In genomic region chr3:66262319-66262718, GRCm38 (mm10) we compare ENCODE assay signal across 8 mouse cellular contexts. TPM values are rescaled to one million over a fixed set of nuclear protein-coding genes. Genes with fewer than 3 reads are reported as not detected.
DNase-seq lines count a peak whose midpoint lies in the region; ATAC-seq and TF ChIP-seq lines count a peak whose summit lies in the region.
"Had no signal": no experiment of that assay in that cellular context is flagged by ENCODE, and none has a peak within 500 bp of the region (broad histone marks: within the 10 kb centered on the region; RNA-seq: fewer than 3 reads in every experiment).

No protein-coding gene starts in this region.

- no peaks in the 10 kb centered on the region for H3K9me3 ChIP-seq in lung, embryonic 16.5 days (ENCODE audit: control insufficient read depth, low read length)

- no peaks in the 10 kb centered on the region for H3K4me1 ChIP-seq in lung, embryonic 16.5 days (replicated peaks; ENCODE audit: control insufficient read depth, insufficient read depth, low read length)

- no peak for DNase-seq in layer of hippocampus, adult 2 months (ENCODE audit: low spot score in 2 of 2)
- no peak for DNase-seq in layer of hippocampus, adult 11-12 months (ENCODE audit: low spot score)
- peak; percentile 3 for DNase-seq in ZHBTc4 (ENCODE audit: low read depth, low spot score)
- peak; percentile 64 for DNase-seq in embryo, embryonic 11 days
- no peak for DNase-seq in spleen, adult 18-20 months
- DNase-seq in frontal cortex, postnatal 10 days (ENCODE audit: low spot score in 2 of 2): no peak

- no peaks in the 10 kb centered on the region for H3K36me3 ChIP-seq in lung, embryonic 16.5 days (ENCODE audit: control insufficient read depth, insufficient read depth, low read length)

- ATAC-seq in lung, embryonic 16.5 days (ENCODE audit: low read depth): peak; percentile 28; the same call in 1 of the 2 replicates

- H3K9ac ChIP-seq in lung, embryonic 16.5 days (ENCODE audit: low read length): no peak overlapping the region

- peak; percentile 47 for TF ChIP-seq CTCF in layer of hippocampus, adult 2 months (conservative IDR thresholded peaks at IDR 0.05)

- no peak overlapping the region for H3K4me3 ChIP-seq in layer of hippocampus, adult 2 months
- no peak overlapping the region for H3K4me3 ChIP-seq in lung, embryonic 16.5 days (ENCODE audit: low read length)

- 44% methylated on average over 5 of the region's 5 CpGs for WGBS in lung, embryonic 16.5 days

- no peaks in the 10 kb centered on the region for H3K27me3 ChIP-seq in lung, embryonic 16.5 days (ENCODE audit: control insufficient read depth, insufficient read depth, low read depth, low read length)

- H3K27ac ChIP-seq in layer of hippocampus, adult 2 months: no peak overlapping the region
- no peak overlapping the region for H3K27ac ChIP-seq in lung, embryonic 16.5 days (ENCODE audit: low read length)

- H3K4me2 ChIP-seq in lung, embryonic 16.5 days (ENCODE audit: low read depth, low read length): no peak overlapping the region

RNA-seq across cellular contexts. Expression of gene Veph1, which starts 34.3 kb away (rescaled TPM):
- total RNA-seq in layer of hippocampus, adult 2 months (2021): under 1 TPM; 0.13 to 0.20 TPM
- 6.6 and 7.6 TPM in 2 replicates for polyA plus RNA-seq in lung, embryonic 16.5 days (2015; fragmentation: Nextera tagmentation; extraction: Ambion mirVana)
- polyA plus RNA-seq: large intestine, adult 2 months had no signal

RNA-seq across cellular contexts. Expression of gene Ptx3, which starts 42.6 kb away (rescaled TPM):
- total RNA-seq in layer of hippocampus, adult 2 months (2021): 1 to 10 TPM; 1.5 to 1.9 TPM
- polyA plus RNA-seq in lung, embryonic 16.5 days (2015; fragmentation: Nextera tagmentation; extraction: Ambion mirVana): 2.0 and 2.8 TPM in 2 replicates

Comparison
In these comparisons a context has a peak if more than half of its experiments do, and no peak if none do; other contexts are left out.
1. DNase-seq: peak in ZHBTc4 (single experiment) and embryo, embryonic 11 days (single experiment); none in layer of hippocampus, adult 2 months (0 of 2), layer of hippocampus, adult 11-12 months (single experiment), spleen, adult 18-20 months (0 of 2) and frontal cortex, postnatal 10 days (0 of 2).